Mouse (Mus musculus) liver, embryonic 16.5 days (tissue): ENCODE results near the gene Aebp1. TPM values are rescaled to one million over a fixed set of nuclear protein-coding genes. Genes with fewer than 3 reads are reported as not detected.

ENCODE experiments used
- ATAC-seq: fragments of 200-750 bp; cut with Nextera tagmentation; 2 replicates; pipeline ENCODE4 v1.8.0; 2017; ENCODE audit warnings: low read depth, mild to moderate bottlenecking, moderate number of reproducible peaks, moderate library complexity
- H3K27ac ChIP-seq: fragments of 300-500 bp; sonication (generic); 2 replicates; pipeline ENCODE4 v1.5.1; 2014; ENCODE audit warnings: mild to moderate bottlenecking, low read length
- H3K27me3 ChIP-seq: fragments of 300-500 bp; sonication (generic); 2 replicates; pipeline ENCODE4 v1.6.1; 2014; ENCODE audit warnings: low read depth, low read length, mixed read lengths; ENCODE audit not compliant: control insufficient read depth, insufficient read depth
- H3K36me3 ChIP-seq: fragments of 300-500 bp; sonication (generic); 2 replicates; pipeline ENCODE4 v1.6.1; 2014; ENCODE audit warnings: mild to moderate bottlenecking; ENCODE audit not compliant: control insufficient read depth, insufficient read depth
- H3K4me1 ChIP-seq: fragments of 300-500 bp; sonication (generic); 2 replicates; pipeline ENCODE4 v1.6.1; 2014; ENCODE audit warnings: low read depth, low read length, mixed read lengths; ENCODE audit not compliant: control insufficient read depth
- H3K4me2 ChIP-seq: fragments of 300-500 bp; sonication (generic); 2 replicates; pipeline ENCODE4 v1.6.1; 2014; ENCODE audit warnings: low read depth, low read length, mixed read lengths
- H3K4me3 ChIP-seq: fragments of 300-500 bp; sonication (generic); 2 replicates; pipeline ENCODE4 v1.5.1; 2014; ENCODE audit warnings: low read depth, mild to moderate bottlenecking, low read length
- H3K9ac ChIP-seq: fragments of 300-500 bp; sonication (generic); 2 replicates; pipeline ENCODE4 v1.6.1; 2014; ENCODE audit warnings: low read depth, low read length
- H3K9me3 ChIP-seq: fragments of 300-500 bp; sonication (generic); replicated peaks from 2 replicates; pipeline ENCODE4 v1.6.1; 2016; ENCODE audit warnings: low read length; ENCODE audit not compliant: control insufficient read depth
- WGBS: fragments of 180-500 bp; shearing (Covaris S2); extraction: QIAGEN DNeasy Blood & Tissue Kit; methylation state at CpG from one replicate; pipeline ENCODE4 v1.1.7; 2014; ENCODE audit not compliant: insufficient replicate concordance; 5-methylcytosine and 5-hydroxymethylcytosine counted together
- polyA plus RNA-seq: library from polyadenylated mRNA; unstranded; fragments of >200 nt; fragmentation: Nextera tagmentation; extraction: Ambion mirVana; gene quantifications from 2 replicates; pipeline ENCODE4 v1.2.1, GENCODE M21; 2015

Aebp1 gene
- polyA plus RNA-seq, 1 experiment from 2014 or later, result 9.7 TPM

GRCm38 (mm10) chr11:5862394-5863105 lies 803 bp downstream of the Aebp1 start:
- WGBS, result 18% methylated on average over 15 of the region's 15 CpGs
- peak overlapping the region; percentile 35 for H3K4me3 ChIP-seq
- peak overlapping the region; percentile 51 for H3K4me2 ChIP-seq
- H3K9me3 ChIP-seq, result no peaks in the 10 kb centered on the region
- no peak overlapping the region for H3K9ac ChIP-seq
- H3K4me1 ChIP-seq, result no peaks in the 10 kb centered on the region
- ATAC-seq, result no peak
- H3K27ac ChIP-seq, result no peak overlapping the region
- H3K36me3 ChIP-seq, result no peaks in the 10 kb centered on the region
- peaks cover 27% of the 10 kb centered on the region for H3K27me3 ChIP-seq

DNA sequence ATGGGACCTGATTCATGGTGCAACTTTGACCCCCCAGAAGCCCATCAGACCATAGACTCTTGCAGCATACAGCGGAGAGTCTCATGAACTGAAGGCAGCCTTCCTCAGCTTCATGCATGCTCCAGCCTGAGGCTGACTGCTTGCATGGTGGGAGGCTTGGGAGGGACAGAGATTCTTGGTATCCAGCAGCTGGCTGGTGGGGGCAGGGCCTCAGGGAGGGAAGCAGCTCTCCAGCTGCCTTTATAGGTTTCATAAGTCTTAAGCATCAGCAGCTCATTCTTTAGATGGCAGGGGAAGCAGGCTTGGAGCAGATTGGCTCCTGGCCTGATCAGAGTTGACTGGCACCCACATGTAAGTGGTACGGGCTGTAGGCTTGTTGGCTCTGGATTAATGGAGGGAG lies 5.4 kb downstream of the Aebp1 start:
- WGBS, result 77% methylated on average over 2 of the region's 2 CpGs

GRCm38 (mm10) chr11:5868324-5868723 lies 6.6 kb downstream of the Aebp1 start:
- WGBS, result 75% methylated on average over 12 of the region's 12 CpGs
- no peak overlapping the region for H3K9ac ChIP-seq

More for the DNA sequence above, 5.4 kb downstream of the Aebp1 start:
- Histone ChIP-seq H3K27me3 (peaks cover 10% of the 10 kb centered on the region), H3K9ac (no peak overlapping the region), H3K4me1 (no peaks in the 10 kb centered on the region), H3K4me3 (no peak overlapping the region), H3K4me2 (no peak overlapping the region), H3K9me3 (no peaks in the 10 kb centered on the region), H3K27ac (no peak overlapping the region), H3K36me3 (peaks cover 1% of the 10 kb centered on the region; the same call in 1 of the 2 replicates)
- no peak for ATAC-seq

GRCm38 (mm10) chr11:5869331-5869730 lies 7.6 kb downstream of the Aebp1 start:
- H3K9ac ChIP-seq, result no peak overlapping the region
- no peaks in the 10 kb centered on the region for H3K4me1 ChIP-seq
- no peak for ATAC-seq
- peaks cover 19% of the 10 kb centered on the region for H3K36me3 ChIP-seq
- H3K4me2 ChIP-seq, result no peak overlapping the region
- 84% methylated on average over 16 of the region's 16 CpGs for WGBS
- H3K4me3 ChIP-seq, result no peak overlapping the region
- no peaks in the 10 kb centered on the region for H3K9me3 ChIP-seq
- H3K27ac ChIP-seq, result no peak overlapping the region
- H3K27me3 ChIP-seq, result no peaks in the 10 kb centered on the region

More at GRCm38 (mm10) chr11:5868324-5868723, 6.6 kb downstream of the Aebp1 start:
- no peak overlapping the region for H3K4me2 ChIP-seq
- peaks cover 9% of the 10 kb centered on the region for H3K36me3 ChIP-seq
- no peak overlapping the region for H3K27ac ChIP-seq
- H3K4me1 ChIP-seq, result no peaks in the 10 kb centered on the region
- H3K4me3 ChIP-seq, result no peak overlapping the region
- no peaks in the 10 kb centered on the region for H3K9me3 ChIP-seq
- H3K27me3 ChIP-seq, result peaks cover under 1% of the 10 kb centered on the region
- no peak for ATAC-seq

GRCm38 (mm10) chr11:5870069-5870468 lies 8.3 kb downstream of the Aebp1 start:
- ATAC-seq, result no peak

DNA sequence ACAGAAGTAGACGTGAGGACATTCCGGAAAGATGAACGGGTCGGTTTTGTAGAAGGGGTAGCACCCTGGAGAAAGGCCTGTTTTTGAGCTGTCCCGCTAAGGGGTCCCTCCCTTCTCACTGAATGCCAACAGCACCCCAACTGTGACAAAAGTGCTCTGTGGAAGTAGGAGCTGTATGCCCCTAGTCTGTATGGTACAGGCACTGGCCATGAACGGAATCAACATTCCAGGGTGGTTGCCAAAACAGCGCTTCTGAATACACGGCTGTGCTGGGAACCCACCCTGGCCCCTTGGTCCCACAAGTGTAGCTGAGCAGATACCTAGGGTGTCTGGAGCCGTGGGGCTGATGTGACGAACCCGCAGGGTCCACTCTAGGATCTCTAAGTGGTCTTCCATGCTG lies 11.0 kb downstream of the Aebp1 start:
- no peaks in the 10 kb centered on the region for H3K27me3 ChIP-seq
- H3K4me3 ChIP-seq, result no peak overlapping the region
- no peak overlapping the region for H3K9ac ChIP-seq
- H3K4me2 ChIP-seq, result no peak overlapping the region
- H3K4me1 ChIP-seq, result peaks cover 12% of the 10 kb centered on the region
- no peak overlapping the region for H3K27ac ChIP-seq
- H3K9me3 ChIP-seq, result no peaks in the 10 kb centered on the region
- H3K36me3 ChIP-seq, result peaks cover 19% of the 10 kb centered on the region
- ATAC-seq, result no peak
- 88% methylated on average over 11 of the region's 11 CpGs for WGBS

More at GRCm38 (mm10) chr11:5870069-5870468, 8.3 kb downstream of the Aebp1 start:
- no peaks in the 10 kb centered on the region for H3K4me1 ChIP-seq
- 82% methylated on average over 16 of the region's 16 CpGs for WGBS
- no peaks in the 10 kb centered on the region for H3K9me3 ChIP-seq
- H3K27me3 ChIP-seq, result no peaks in the 10 kb centered on the region
- H3K36me3 ChIP-seq, result peaks cover 19% of the 10 kb centered on the region
- H3K4me2 ChIP-seq, result no peak overlapping the region
- no peak overlapping the region for H3K4me3 ChIP-seq
- H3K27ac ChIP-seq, result no peak overlapping the region
- H3K9ac ChIP-seq, result no peak overlapping the region

GRCm38 (mm10) chr11:5873192-5873591 lies 11.4 kb downstream of the Aebp1 start:
- Histone ChIP-seq H3K27ac (no peak overlapping the region), H3K36me3 (peaks cover 19% of the 10 kb centered on the region), H3K4me3 (no peak overlapping the region), H3K27me3 (no peaks in the 10 kb centered on the region), H3K9me3 (no peaks in the 10 kb centered on the region), H3K4me1 (peaks cover 12% of the 10 kb centered on the region), H3K9ac (no peak overlapping the region), H3K4me2 (no peak overlapping the region)
- 98% methylated on average over 9 of the region's 9 CpGs for WGBS
- ATAC-seq, result no peak

DNA sequence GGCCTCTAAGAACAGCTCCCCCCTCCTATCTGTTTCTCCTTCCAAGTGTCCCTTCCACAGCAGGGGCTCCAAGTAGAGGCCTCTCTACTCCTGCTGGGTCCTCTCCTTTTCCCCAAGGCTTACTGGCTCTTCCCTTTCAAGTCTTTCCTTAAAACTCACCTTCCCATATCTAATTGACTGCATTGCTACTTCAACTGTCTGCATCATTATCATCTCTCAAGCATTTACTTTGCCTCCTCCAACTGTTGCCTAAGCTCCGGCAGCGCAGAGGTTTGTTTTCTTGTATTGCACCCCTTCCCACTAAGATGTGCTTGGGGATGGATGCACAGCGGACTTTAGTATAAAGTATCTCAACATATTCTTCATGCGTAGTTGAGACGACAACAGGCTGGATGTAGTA lies 15.7 kb downstream of the Aebp1 start:
- Histone ChIP-seq H3K27ac (no peak overlapping the region), H3K9ac (peak overlapping the region; percentile 75), H3K27me3 (no peaks in the 10 kb centered on the region), H3K36me3 (peaks cover 15% of the 10 kb centered on the region), H3K4me2 (peak overlapping the region; percentile 90), H3K4me3 (peak overlapping the region; percentile 79), H3K9me3 (no peaks in the 10 kb centered on the region), H3K4me1 (peaks cover 20% of the 10 kb centered on the region)
- ATAC-seq, result no peak
- WGBS, result under 1% methylated on average over 5 of the region's 5 CpGs

DNA sequence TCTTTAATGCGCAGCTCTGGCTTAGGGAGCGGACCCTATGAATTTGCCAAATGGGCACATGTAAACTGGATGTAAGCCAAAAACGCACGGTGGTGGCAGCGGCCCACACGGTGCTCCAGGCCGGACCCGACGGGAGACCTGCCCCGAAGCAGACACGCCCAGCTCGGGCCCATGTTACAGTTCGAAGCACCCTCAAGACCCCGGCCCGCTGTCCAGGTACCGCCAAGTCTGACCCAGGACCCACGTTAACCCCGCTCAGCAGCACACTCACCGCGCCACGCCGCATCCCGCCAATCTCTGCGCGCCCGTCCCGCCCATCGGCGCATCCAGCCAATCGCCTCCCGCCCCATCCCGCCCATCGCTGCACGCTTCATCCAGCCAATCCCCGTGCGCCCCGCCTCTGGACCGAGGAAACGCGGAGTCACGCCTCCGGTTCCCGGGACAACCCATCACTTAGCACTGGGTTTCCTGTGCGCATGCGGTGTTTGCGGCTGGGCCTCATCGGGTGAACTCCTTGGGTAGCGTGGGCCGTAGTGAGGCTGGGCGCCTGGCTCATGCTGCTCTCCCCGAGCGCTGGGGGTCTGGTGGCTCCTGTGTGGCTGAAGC lies 16.3 kb downstream of the Aebp1 start, which contains the start of gene Pold2:
Gene Pold2, minus strand, starts transcription at position 372 of the 606 bp plus-strand sequence.
- peak within 1 kb of the TSS; percentile 90 for H3K4me2 ChIP-seq
- H3K9ac ChIP-seq, result peak within 1 kb of the TSS; percentile 75
- H3K9me3 ChIP-seq, result no peaks in the 10 kb centered on the region
- ATAC-seq, result peak; percentile 99
- H3K27me3 ChIP-seq, result no peaks in the 10 kb centered on the region
- H3K4me1 ChIP-seq, result peaks cover 20% of the 10 kb centered on the region
- H3K27ac ChIP-seq, result peak within 1 kb of the TSS; percentile 70
- peaks cover 10% of the 10 kb centered on the region for H3K36me3 ChIP-seq
- under 1% methylated on average over 50 of the region's 52 CpGs for WGBS
- H3K4me3 ChIP-seq, result peak within 1 kb of the TSS; percentile 79
